Mouse (Mus musculus): ENCODE measurements around the gene Kdm2b. TPM values are rescaled to one million over a fixed set of nuclear protein-coding genes. Genes with fewer than 3 reads are reported as not detected.

Gene Kdm2b
- polyA plus RNA-seq, 1 experiment = 65.1 TPM

DNA sequence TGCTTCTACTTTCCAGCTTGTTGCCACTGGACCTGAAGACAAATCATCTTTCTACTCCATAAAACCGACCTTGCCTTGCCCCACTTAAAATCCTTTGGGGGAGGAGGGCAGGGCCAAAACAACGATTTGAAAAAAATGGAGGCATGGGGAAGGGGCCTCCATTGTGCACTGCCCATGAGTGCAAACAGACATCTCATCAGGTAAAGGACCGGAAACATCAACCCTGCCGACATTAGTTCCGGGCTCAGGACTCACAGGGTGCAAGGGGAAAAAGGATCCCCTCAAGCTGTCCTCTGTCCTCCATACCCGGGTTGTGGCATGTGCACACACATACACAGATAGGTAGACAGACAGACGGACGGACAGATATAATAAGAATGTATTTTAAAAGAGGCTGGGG lies 164.5 kb downstream of the Kdm2b start:
- H3K27ac ChIP-seq (ENCODE audit: control insufficient read depth, insufficient read depth, low read length) = peak overlapping the region; percentile 26
- 93% methylated on average over 8 of the region's 8 CpGs for WGBS
- H3K27me3 ChIP-seq (ENCODE audit: control insufficient read depth, insufficient read depth, low read length) = no peaks in the 10 kb centered on the region
- H3K4me3 ChIP-seq (ENCODE audit: control insufficient read depth, insufficient read depth, low read length) = no peak overlapping the region
- DNase-seq = no peak
- TF ChIP-seq CTCF (IDR thresholded peaks at IDR 0.05; ENCODE audit: borderline replicate concordance, control insufficient read depth, extremely low read depth, insufficient read depth, low read length, poor library complexity) = no peak
- no peak for TF ChIP-seq POLR2A (IDR thresholded peaks at IDR 0.05; ENCODE audit: control insufficient read depth, extremely low read depth, insufficient read depth, low read length, poor library complexity)
- H3K36me3 ChIP-seq (ENCODE audit: control insufficient read depth, insufficient read depth, low read length) = no peaks in the 10 kb centered on the region
- H3K4me1 ChIP-seq (replicated peaks; ENCODE audit: control insufficient read depth, insufficient read depth, low read length) = peaks cover 20% of the 10 kb centered on the region

DNA sequence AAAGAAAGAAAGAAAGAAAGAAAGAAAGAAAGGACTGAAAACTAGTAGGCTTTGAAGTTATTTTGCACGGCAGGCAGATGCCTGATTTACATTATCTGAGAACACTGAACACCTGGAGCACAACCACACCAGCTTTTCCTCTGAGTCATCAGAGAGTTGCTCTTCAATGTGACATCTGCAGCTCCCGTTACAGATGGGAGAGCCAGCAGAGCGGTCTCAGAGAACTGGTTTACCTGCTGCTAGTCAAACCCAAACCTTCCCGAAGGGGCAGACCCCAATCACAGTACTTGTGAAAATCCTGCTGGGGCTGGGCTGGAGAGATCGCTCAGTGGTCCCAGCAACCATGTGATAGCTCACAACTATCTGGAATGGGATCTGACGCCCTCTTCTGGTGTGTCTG lies 165.2 kb downstream of the Kdm2b start:
- 25% methylated on average over 6 of the region's 6 CpGs for WGBS
- H3K36me3 ChIP-seq (ENCODE audit: control insufficient read depth, insufficient read depth, low read length) = no peaks in the 10 kb centered on the region
- 0 out of 2 replicates have a peak, but pooled peaks have one; percentile 16 for TF ChIP-seq CTCF (IDR thresholded peaks at IDR 0.05; ENCODE audit: borderline replicate concordance, control insufficient read depth, extremely low read depth, insufficient read depth, low read length, poor library complexity)
- TF ChIP-seq POLR2A (IDR thresholded peaks at IDR 0.05; ENCODE audit: control insufficient read depth, extremely low read depth, insufficient read depth, low read length, poor library complexity) = no peak
- peaks cover 20% of the 10 kb centered on the region for H3K4me1 ChIP-seq (replicated peaks; ENCODE audit: control insufficient read depth, insufficient read depth, low read length)
- H3K27me3 ChIP-seq (ENCODE audit: control insufficient read depth, insufficient read depth, low read length) = no peaks in the 10 kb centered on the region
- H3K4me3 ChIP-seq (ENCODE audit: control insufficient read depth, insufficient read depth, low read length) = no peak overlapping the region
- peak overlapping the region; percentile 94 for H3K27ac ChIP-seq (ENCODE audit: control insufficient read depth, insufficient read depth, low read length)
- peak; percentile 55 for DNase-seq

GRCm38 (mm10) chr5:122823976-122824375 lies 165.6 kb downstream of the Kdm2b start:
- Histone ChIP-seq H3K27ac (ENCODE audit: control insufficient read depth, insufficient read depth, low read length) (peak overlapping the region; percentile 69), H3K4me1 (replicated peaks; ENCODE audit: control insufficient read depth, insufficient read depth, low read length) (peaks cover 23% of the 10 kb centered on the region), H3K27me3 (ENCODE audit: control insufficient read depth, insufficient read depth, low read length) (no peaks in the 10 kb centered on the region), H3K4me3 (ENCODE audit: control insufficient read depth, insufficient read depth, low read length) (no peak overlapping the region), H3K36me3 (ENCODE audit: control insufficient read depth, insufficient read depth, low read length) (no peaks in the 10 kb centered on the region)
- 94% methylated on average over 1 of the region's 1 CpGs for WGBS
- DNase-seq = peak; percentile 43
- TF ChIP-seq CTCF (IDR thresholded peaks at IDR 0.05; ENCODE audit: borderline replicate concordance, control insufficient read depth, extremely low read depth, insufficient read depth, low read length, poor library complexity) (no peak), POLR2A (IDR thresholded peaks at IDR 0.05; ENCODE audit: control insufficient read depth, extremely low read depth, insufficient read depth, low read length, poor library complexity) (no peak)

- Histone ChIP-seq H3K4me1 (replicated peaks; ENCODE audit: control insufficient read depth, insufficient read depth, low read length) (peaks cover 20% of the 10 kb centered on the region), H3K4me3 (ENCODE audit: control insufficient read depth, insufficient read depth, low read length) (no peak overlapping the region), H3K27ac (ENCODE audit: control insufficient read depth, insufficient read depth, low read length) (no peak overlapping the region), H3K36me3 (ENCODE audit: control insufficient read depth, insufficient read depth, low read length) (peaks cover 14% of the 10 kb centered on the region), H3K27me3 (ENCODE audit: control insufficient read depth, insufficient read depth, low read length) (no peaks in the 10 kb centered on the region)
- no peak for DNase-seq
- TF ChIP-seq POLR2A (IDR thresholded peaks at IDR 0.05; ENCODE audit: control insufficient read depth, extremely low read depth, insufficient read depth, low read length, poor library complexity) (no peak), CTCF (IDR thresholded peaks at IDR 0.05; ENCODE audit: borderline replicate concordance, control insufficient read depth, extremely low read depth, insufficient read depth, low read length, poor library complexity) (no peak)
- WGBS = 97% methylated on average over 4 of the region's 4 CpGs
These were observed 167.2 kb downstream of the Kdm2b start for GRCm38 (mm10) chr5:122822441-122822840.

DNA sequence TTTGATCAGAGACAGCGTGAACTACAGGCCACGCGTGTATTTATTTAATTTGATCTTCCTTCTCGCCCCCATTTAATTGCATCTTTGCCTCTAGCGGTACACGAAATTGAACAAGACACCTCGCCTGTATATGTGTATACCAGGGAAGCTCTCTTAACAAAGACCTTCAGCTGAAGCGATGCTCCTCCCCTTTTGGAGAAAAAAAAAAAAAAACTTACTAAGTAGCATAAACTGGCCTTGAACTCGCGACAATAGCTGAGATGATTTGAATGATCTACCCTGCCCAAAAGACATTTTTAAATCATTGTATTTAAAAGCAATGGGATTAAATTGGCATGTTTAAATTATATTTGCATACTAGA lies 168.1 kb downstream of the Kdm2b start:
- H3K36me3 ChIP-seq (ENCODE audit: control insufficient read depth, insufficient read depth, low read length) = peaks cover 23% of the 10 kb centered on the region
- no peak for TF ChIP-seq POLR2A (IDR thresholded peaks at IDR 0.05; ENCODE audit: control insufficient read depth, extremely low read depth, insufficient read depth, low read length, poor library complexity)
- no peak for TF ChIP-seq CTCF (IDR thresholded peaks at IDR 0.05; ENCODE audit: borderline replicate concordance, control insufficient read depth, extremely low read depth, insufficient read depth, low read length, poor library complexity)
- DNase-seq = no peak
- no peaks in the 10 kb centered on the region for H3K27me3 ChIP-seq (ENCODE audit: control insufficient read depth, insufficient read depth, low read length)
- peak overlapping the region; percentile 31 for H3K4me3 ChIP-seq (ENCODE audit: control insufficient read depth, insufficient read depth, low read length)
- whole genome bisulfite sequencing = under 1% methylated on average over 10 of the region's 10 CpGs
- peak overlapping the region; percentile 60 for H3K27ac ChIP-seq (ENCODE audit: control insufficient read depth, insufficient read depth, low read length)
- H3K4me1 ChIP-seq (replicated peaks; ENCODE audit: control insufficient read depth, insufficient read depth, low read length) = peaks cover 20% of the 10 kb centered on the region

DNA sequence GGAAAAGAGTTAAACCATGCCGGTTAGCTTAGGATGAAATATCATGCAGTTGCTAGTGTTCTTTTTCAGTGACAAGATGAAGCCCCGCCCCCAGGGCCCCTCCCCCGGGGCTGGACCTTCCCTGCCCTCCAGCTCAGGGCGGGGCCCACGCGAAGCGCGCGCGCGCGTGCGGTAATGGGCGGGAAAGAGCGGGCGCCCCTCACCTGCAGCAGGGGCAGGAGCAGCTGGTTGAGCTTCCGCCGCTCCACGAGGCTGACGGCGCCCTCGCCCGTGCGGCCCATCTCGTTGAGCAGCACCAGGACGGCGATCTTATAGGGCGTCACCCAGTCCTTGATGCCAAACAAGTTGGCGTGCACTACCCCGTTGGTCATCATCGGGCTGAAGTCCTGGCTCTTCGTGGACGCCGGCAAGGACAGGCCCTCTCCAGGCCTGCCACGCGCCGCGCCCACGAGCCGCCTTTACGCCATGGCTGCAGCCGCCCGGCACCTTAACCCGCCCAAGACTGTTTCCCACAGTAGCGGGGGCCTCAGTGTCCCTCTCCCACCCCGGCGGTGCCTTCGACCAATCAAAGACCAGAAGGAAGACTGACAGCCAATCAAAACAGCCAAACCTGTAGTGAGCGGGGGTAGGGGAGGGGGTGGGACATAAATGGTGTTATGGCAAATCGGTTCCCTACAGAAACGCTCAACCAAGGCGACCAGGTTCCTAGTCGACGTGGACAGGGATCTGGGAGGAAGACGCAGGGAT lies 168.7 kb downstream of the Kdm2b start, which contains the start of gene Anapc5:
Gene Anapc5 (minus strand): TSS at position 563 of the 747 bp plus-strand sequence.
- H3K4me1 ChIP-seq (replicated peaks; ENCODE audit: control insufficient read depth, insufficient read depth, low read length) = peaks cover 20% of the 10 kb centered on the region
- under 1% methylated on average over 55 of the region's 55 CpGs for WGBS
- peak within 1 kb of the TSS; percentile 76 for H3K27ac ChIP-seq (ENCODE audit: control insufficient read depth, insufficient read depth, low read length)
- DNase-seq = peak; percentile 93
- H3K4me3 ChIP-seq (ENCODE audit: control insufficient read depth, insufficient read depth, low read length) = peak within 1 kb of the TSS; percentile 62
- no peaks in the 10 kb centered on the region for H3K27me3 ChIP-seq (ENCODE audit: control insufficient read depth, insufficient read depth, low read length)
- peaks cover 26% of the 10 kb centered on the region for H3K36me3 ChIP-seq (ENCODE audit: control insufficient read depth, insufficient read depth, low read length)
- TF ChIP-seq POLR2A (IDR thresholded peaks at IDR 0.05; ENCODE audit: control insufficient read depth, extremely low read depth, insufficient read depth, low read length, poor library complexity) (peak; percentile 97), CTCF (IDR thresholded peaks at IDR 0.05; ENCODE audit: borderline replicate concordance, control insufficient read depth, extremely low read depth, insufficient read depth, low read length, poor library complexity) (no peak)

Other genes starting within 250 kb of the Kdm2b start
- gene Camkk2, start 210.4 kb downstream of the Kdm2b start, polyA plus RNA-seq (2012; rRNA removed) = 31.1 and 40.9 TPM in 2 replicates
- gene Anapc5, start 168.5 kb downstream of the Kdm2b start, polyA plus RNA-seq (2012; rRNA removed) = 463 and 489 TPM in 2 replicates
- 21.7 and 24.7 TPM in 2 replicates for gene Rnf34, start 139.8 kb downstream of the Kdm2b start, polyA plus RNA-seq (2012; rRNA removed)
- 76.9 and 87.4 TPM in 2 replicates for gene Orai1, start 25.3 kb upstream of the Kdm2b start, polyA plus RNA-seq (2012; rRNA removed)
- 0.15 TPM in 1 of 2 replicates, not detected in the other for gene Morn3, start 57.2 kb upstream of the Kdm2b start, polyA plus RNA-seq (2012; rRNA removed)
- gene Tmem120b, start 78.6 kb upstream of the Kdm2b start, polyA plus RNA-seq (2012; rRNA removed) = 43.6 and 45.7 TPM in 2 replicates
- 45.1 and 51.9 TPM in 2 replicates for gene Rhof, start 142.9 kb upstream of the Kdm2b start, polyA plus RNA-seq (2012; rRNA removed)
- gene Setd1b, start 152.4 kb upstream of the Kdm2b start, polyA plus RNA-seq (2012; rRNA removed) = 45.5 and 66.9 TPM in 2 replicates
- gene Psmd9, start 179.6 kb upstream of the Kdm2b start, polyA plus RNA-seq (2012; rRNA removed) = 32.7 and 34.7 TPM in 2 replicates
- gene Hpd, start 192.9 kb upstream of the Kdm2b start, polyA plus RNA-seq (2012; rRNA removed) = 1.5 and 6.0 TPM in 2 replicates